Mouse (Mus musculus) gastrocnemius, postnatal 36 days (tissue): ENCODE results near the gene Ngdn. TPM values are rescaled to one million over a fixed set of nuclear protein-coding genes. Genes with fewer than 3 reads are reported as not detected.
"Not testable (repeated sequence)": the region's sequence is repeated elsewhere in the genome, so short reads cannot be mapped to it uniquely, and the experiment has no call there.

Experiments used
- DNase-seq, 2 experiments: peaks; one replicate each; pipeline ENCODE4 v3.0.0; 2022
- intact Hi-C: fragments of 180-260 bp; cut with DNase I; formaldehyde crosslinking; loops from one replicate; pipeline ENCODE4 v1.15.1; 2025
- long read RNA-seq, 2 experiments: library from polyadenylated mRNA; stranded (forward); transcript quantifications; one replicate each; pipeline ENCODE4 v2.0.0; 2021
- total RNA-seq, 2 experiments: library from RNA; stranded (reverse); gene quantifications; 2 replicates each; pipeline ENCODE4 v1.2.3; 2021

Ngdn gene
- total RNA-seq: 10 to 100 TPM; 13.9 to 18.1 TPM
- long read RNA-seq, experiment 1, transcript Ngdn-201 (11 exons, 1,200 nt): major isoform, 31 of 48 reads
- long read RNA-seq, experiment 1, partial matches to known transcripts: 14 of 48 reads
- long read RNA-seq, experiment 1, other reads (novel, unspliced or antisense): 3 of 48 reads
- long read RNA-seq, experiment 2, transcript Ngdn-201 (11 exons, 1,200 nt): major isoform, 43 of 62 reads
- long read RNA-seq, experiment 2, partial matches to known transcripts: 15 of 62 reads
- long read RNA-seq, experiment 2, other reads (novel, unspliced or antisense): 4 of 62 reads

GRCm38 (mm10) chr14:55014991-55015766 lies at the start of gene Ngdn:
Gene Ngdn, plus strand, starts transcription at chr14:55015454.
- peak; percentile 95 to 99 for DNase-seq
- intact Hi-C loops: loop anchor here (2.0 kb wide), 1 partner anchor 114 kb away; no protein-coding TSS in a partner anchor

- intact Hi-C loops: no loop called here
- DNase-seq: no peak
Measured at GRCm38 (mm10) chr14:54965631-54966030, 49.6 kb upstream of the Ngdn start.

GRCm38 (mm10) chr14:54966320-54966977 lies 48.8 kb upstream of the Ngdn start, which contains the start of gene Myh6:
Gene Myh6, minus strand, starts transcription at chr14:54966927.
- DNase-seq: no peak
- intact Hi-C loops: no loop called here

GRCm38 (mm10) chr14:54967874-54968273 lies 47.4 kb upstream of the Ngdn start:
- intact Hi-C loops: no loop called here
- DNase-seq: no peak

DNA sequence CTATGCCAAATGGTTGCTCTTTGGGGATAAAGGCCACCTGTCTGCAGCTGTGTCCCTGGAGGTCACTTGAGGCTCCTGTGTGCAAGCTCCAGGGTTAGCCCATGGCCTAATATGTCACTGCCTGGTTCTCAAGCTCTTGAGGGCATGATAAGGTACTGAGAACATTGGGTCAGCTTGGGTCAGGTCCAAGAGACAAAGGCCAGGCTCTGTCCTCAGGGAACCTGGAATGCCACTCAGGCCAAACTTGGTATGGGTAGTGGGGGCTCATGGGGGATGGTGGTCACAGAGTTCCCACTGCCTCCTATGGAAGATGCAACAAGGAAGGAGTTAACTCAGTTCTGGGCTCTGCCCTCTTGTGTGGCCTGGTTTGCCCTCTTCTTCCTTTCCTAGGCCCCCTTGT lies 46.9 kb upstream of the Ngdn start:
- DNase-seq: no peak

DNA sequence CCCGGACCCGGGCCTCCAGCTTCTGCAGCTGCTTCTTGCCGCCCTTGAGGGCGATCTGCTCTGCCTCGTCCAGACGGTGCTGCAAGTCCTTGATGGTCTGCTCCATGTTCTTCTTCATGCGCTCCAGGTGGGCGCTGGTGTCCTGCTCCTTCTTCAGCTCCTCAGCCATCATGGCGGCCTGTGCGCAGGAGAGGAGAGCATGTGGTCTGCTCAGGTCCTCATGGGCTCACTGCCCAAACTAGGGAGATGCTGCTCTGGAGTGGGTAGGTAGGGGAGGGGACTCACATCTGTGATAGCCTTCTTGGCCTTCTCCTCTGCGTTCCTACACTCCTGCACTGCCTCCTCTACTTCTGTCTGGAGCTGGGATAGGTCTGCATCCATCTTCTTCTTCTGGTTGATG lies 42.5 kb upstream of the Ngdn start:
- DNase-seq, intact Hi-C loops: not testable (repeated sequence)

More for the DNA sequence above, 46.9 kb upstream of the Ngdn start:
- intact Hi-C loops: no loop called here

DNA sequence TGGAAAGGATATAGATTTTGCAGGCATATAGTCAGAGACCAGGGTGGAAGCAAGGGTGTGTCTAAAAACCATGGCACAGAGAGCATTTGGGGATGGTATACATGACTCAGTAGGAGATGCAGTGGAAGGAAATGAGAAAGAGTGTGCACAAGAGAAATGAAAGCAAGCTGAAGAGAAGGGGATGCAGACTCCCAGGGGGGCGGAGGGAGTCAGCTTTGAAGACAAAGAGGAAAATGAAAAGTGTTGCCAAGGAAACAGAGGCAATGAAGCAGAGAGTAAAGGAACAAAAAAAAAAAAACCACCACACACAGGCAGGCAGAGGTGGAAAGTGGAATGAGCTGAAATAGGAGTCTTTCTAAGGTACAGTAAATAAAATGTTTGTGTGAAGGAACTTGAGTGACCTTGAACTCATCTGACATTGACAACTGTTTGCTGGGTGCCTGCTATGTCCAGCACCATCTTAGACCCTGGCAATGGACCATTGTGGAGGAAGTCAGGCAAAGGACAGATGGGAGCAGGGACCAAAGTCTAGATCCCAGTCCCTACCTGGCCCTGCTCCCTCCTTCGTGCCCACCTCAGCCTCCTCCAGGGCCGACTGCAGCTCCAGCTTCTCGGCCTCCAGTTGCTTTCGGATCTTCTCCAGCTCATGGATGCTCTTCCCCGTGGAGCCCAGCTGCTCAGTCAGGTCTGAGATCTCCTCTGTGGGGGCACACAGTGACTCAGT lies 41.0 kb upstream of the Ngdn start:
- no peak for DNase-seq
- intact Hi-C loops: no loop called here

DNA sequence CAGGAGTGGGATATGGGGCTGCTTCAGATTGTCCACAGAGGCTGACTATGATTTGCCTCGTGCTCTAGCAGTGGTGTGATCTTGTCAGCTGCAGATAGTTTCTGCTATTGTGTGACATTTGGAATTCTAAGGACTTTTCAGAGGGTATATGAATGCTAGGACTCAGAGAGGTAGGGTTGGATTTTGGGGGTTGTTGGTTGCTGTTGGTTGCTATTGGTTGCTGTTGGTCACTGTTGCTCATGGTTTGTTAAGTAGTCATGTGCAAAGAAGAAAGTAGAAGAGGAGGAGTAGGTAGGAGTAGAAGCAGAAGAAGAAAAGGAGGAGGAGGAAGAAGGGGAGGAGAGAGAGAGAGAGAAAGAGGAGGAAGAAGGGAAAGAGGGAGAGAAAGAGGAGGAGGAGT lies 38.6 kb upstream of the Ngdn start, which contains the start of gene Gm17428:
Gene Gm17428 (plus strand): TSS at position 301 of the 400 bp plus-strand sequence.
- DNase-seq: no peak

DNA sequence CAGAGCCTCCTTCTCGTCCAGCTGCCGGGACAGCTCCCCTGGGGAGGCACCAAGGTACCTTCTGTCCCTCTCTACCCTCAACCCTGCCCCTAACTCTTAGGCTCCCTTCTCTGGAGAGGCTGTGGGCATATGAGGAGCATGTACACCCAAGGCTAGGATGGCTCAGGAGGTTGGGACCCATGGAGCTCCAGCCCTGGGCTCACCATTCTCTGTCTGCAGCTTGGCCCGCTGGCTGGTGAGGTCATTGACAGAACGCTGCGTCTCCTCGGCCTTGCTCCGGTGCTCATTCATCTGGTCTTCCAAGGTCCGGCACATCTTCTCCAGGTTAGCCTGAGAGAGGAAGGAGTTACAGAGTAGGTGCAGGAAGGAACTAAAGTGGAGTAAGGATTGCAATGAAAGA lies 36.6 kb upstream of the Ngdn start:
- no peak for DNase-seq
- intact Hi-C loops: no loop called here

More for the DNA sequence above, 38.6 kb upstream of the Ngdn start, which contains the start of gene Gm17428:
- intact Hi-C loops: no loop called here

- intact Hi-C loops: no loop called here
- DNase-seq: no peak
Measured at GRCm38 (mm10) chr14:54981934-54982333, 33.3 kb upstream of the Ngdn start.

GRCm38 (mm10) chr14:54988350-54988874 lies 26.8 kb upstream of the Ngdn start:
- DNase-seq, intact Hi-C loops: not testable (repeated sequence)

DNA sequence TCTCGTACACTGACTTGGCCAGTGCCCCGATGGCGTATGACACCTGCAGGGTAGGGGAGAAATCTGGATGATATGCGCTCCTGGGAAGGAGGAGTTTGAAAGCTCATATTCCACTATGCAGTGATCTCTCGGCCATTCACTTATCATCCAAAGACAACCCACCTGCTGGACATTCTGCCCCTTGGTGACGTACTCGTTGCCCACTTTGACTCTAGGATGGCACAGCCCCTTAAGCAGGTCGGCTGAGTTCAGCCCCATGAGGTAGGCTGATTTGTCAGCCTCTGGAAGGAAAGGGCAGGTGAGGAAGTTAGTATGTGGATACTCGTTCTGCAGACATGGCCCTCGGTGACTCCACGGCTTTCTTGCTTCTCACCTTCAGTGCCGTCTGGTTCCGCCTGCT lies 26.4 kb upstream of the Ngdn start:
- intact Hi-C loops: no loop called here
- no peak for DNase-seq

DNA sequence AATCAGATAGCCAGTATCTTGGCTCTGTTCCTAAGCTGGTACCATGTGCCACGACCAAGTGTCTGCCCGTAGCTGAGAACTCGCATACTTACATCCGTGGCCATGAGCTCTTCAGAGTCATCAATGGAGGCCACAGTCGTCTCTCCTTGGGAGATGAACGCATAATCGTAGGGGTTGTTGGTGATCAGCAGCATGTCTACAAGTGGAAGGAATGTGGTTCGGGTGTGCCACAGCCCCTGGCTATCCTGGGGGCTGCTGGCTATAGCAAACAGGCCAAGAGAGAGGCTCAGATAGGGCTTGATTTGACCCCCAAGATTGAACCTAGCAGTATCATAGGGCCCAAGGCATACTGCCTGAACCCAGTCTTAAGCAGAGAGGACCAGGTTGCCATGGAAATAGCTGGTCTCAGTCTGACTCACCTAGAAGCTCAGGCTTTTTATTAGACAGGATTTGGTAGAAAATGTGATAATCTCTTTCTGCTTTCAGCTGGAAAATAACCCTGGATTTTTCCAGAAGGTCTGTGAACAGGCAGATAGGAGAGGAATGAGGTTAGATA lies 25.3 kb upstream of the Ngdn start:
- no peak for DNase-seq
- intact Hi-C loops: no loop called here

GRCm38 (mm10) chr14:54992196-54992595 lies 23.1 kb upstream of the Ngdn start:
- no peak for DNase-seq
- intact Hi-C loops: no loop called here

DNA sequence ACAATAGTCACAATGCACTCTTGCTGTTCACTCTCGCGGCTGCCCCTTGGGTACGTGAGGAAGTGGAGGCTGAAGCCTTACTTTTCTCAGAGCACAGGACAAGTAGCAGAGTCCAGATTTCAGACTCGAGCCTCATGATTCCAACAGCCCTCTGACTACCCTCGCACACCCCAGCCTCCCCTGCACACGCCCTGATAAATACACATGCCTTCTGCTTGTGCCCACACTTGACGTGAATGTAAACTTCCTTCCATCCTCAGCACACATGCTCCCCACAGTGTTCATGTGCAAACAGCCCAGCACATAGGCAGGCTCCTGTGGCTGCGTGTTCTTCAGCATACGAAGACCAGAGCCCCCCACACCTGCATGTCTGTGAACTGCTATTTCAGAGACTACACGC lies 21.6 kb upstream of the Ngdn start:
- intact Hi-C loops: no loop called here
- no peak for DNase-seq

DNA sequence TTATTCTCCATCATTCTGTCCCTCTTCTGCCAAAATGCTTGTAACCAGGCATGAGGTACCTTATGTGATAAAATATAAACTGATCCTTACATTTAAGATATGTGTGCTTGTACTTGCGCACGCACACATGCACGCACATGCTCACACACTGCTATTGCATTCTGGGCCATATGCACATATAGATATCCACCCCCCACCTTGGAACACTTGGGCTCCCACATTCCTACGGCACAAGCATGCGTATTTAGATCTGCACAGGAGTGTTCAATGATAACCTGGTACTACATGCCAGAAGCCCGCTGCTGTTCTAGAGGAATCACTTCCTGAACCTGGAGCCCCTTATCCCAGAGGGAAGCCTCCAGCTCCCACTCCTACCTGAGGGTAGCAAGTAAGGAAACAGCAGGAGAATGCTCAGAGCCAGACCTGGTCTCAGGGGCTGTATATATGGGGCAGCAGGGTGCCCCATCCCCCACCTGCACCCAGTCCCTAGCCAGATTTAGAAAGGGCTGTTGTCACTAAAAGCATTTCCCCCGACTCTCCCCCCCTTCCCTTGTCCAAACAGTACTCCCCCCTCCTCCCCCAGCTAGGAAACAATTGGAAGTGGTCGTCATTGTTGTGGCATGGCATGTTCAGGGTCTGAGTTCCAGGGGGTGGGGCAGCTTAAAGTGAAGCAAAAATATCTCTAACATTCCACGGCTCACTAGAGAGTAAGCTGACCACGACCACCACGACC lies 21.0 kb upstream of the Ngdn start, which contains the start of gene Myh7:
Gene Myh7 (minus strand): TSS at position 491 of the 733 bp plus-strand sequence.
- intact Hi-C loops: no loop called here
- no peak for DNase-seq

DNA sequence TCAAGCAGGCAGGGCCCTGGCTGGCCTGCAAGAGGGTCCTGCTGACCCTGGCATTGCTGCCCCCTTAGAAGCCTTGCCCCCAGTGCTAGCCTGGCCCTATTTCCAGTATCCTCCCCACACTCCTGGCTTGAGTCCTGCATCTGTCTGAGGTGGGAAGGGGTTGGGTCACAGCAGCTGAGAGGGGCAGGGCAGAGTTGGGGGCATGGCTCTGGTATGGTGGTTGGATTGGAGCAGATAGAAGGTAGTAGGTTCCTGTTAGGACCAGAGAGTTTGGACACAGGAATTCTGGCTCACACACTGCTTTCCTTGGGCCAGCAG lies 20.4 kb upstream of the Ngdn start:
- DNase-seq: no peak
- intact Hi-C loops: no loop called here

DNA sequence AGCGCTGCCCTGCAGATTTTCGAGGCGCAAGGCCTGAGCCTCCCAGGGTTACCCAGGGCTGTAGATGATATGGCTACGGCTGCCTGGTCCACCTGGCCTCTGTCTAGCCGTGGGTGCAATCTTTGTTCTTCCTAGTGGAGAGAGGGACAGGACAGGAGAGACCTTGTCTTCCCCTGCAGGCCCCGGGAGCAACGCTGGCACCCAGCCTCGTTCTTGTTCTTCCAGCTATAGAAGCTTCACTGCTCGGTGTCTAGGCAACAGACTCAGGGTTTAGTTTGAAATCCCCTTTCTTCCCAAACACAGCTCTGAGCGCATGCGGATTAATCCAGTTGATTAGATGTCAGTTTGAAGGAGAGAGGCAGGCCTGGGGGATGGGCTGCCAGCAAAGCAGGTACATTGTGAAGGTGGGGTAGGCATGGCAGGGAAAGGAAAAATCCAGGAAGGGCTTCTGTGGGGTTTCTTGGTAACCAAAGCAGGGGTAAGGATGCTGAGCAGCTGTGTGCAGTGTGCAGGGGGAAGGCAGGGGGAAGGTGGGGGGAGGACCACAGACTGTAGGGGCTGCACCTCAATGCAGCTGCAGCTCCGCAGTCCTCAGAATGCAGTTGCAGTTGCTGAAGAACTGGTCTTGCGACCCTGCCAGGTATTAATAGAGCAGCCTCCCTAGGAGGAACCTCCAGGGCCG lies 19.7 kb upstream of the Ngdn start:
- DNase-seq: no peak
- intact Hi-C loops: no loop called here

GRCm38 (mm10) chr14:54996793-54997192 lies 18.5 kb upstream of the Ngdn start:
- intact Hi-C loops: no loop called here
- no peak for DNase-seq
